Mouse (Mus musculus): ENCODE data around the gene Arhgef2. TPM values are rescaled to one million over a fixed set of nuclear protein-coding genes. Genes with fewer than 3 reads are reported as not detected.
"Not testable (repeated sequence)": the region's sequence is repeated elsewhere in the genome, so short reads cannot be mapped to it uniquely, and the experiment has no call there.

Gene Arhgef2
- total RNA-seq, 2 experiments from 2014 or later, result 239 to 266 TPM

- Histone ChIP-seq H3K4me3 (no peak overlapping the region), H3K27ac (no peak overlapping the region)
- DNase-seq (ENCODE audit: extremely low spot score in 1 of 2, low spot score in 2 of 2), result no peak
- intact Hi-C loops (cut with DNase I), result no loop called here
- TF ChIP-seq CTCF (IDR thresholded peaks at IDR 0.05), result no peak
Measured at GRCm38 (mm10) chr3:88571856-88572255, 33.9 kb upstream of the Arhgef2 start.

- no peak overlapping the region for H3K4me3 ChIP-seq
- H3K27ac ChIP-seq, result no peak overlapping the region
- intact Hi-C loops (cut with DNase I), result no loop called here
- TF ChIP-seq CTCF (IDR thresholded peaks at IDR 0.05), result no peak
- no peak for DNase-seq (ENCODE audit: extremely low spot score in 1 of 2, low spot score in 2 of 2)
Measured at GRCm38 (mm10) chr3:88572835-88573234, 32.9 kb upstream of the Arhgef2 start.

DNA sequence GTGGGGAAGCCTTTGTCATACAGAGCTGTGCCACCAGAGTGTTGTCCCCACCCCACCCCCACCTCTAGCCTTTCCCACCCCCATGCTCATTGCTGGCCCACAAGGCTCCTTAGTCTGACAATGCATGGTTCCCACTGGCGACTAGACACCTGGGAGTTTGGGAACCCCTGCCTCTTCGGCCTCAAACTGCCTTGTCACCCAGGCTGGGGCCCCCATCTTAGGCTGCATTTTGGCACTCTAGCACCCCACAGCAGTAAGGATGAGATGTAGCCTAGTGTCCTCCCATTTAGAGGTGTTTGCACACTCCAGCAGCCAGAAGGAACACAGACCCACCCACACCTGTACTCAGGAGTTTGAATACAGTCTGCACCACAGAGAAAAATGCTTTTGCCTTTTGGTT is 32.0 kb upstream of the Arhgef2 start:
- Histone ChIP-seq H3K27ac (no peak overlapping the region), H3K4me3 (no peak overlapping the region)
- no peak for DNase-seq (ENCODE audit: extremely low spot score in 1 of 2, low spot score in 2 of 2)
- no peak for TF ChIP-seq CTCF (IDR thresholded peaks at IDR 0.05)
- intact Hi-C loops (cut with DNase I), result no loop called here

GRCm38 (mm10) chr3:88575540-88575939 is 30.2 kb upstream of the Arhgef2 start, which contains the start of gene Ssr2:
Ssr2 (plus strand) TSS chr3:88575876.
- Histone ChIP-seq H3K27ac (no peak within 1 kb of the TSS), H3K4me3 (no peak within 1 kb of the TSS)
- no peak for TF ChIP-seq CTCF (IDR thresholded peaks at IDR 0.05)
- no peak for DNase-seq (ENCODE audit: extremely low spot score in 1 of 2, low spot score in 2 of 2)
- intact Hi-C loops (cut with DNase I), result no loop called here

DNA sequence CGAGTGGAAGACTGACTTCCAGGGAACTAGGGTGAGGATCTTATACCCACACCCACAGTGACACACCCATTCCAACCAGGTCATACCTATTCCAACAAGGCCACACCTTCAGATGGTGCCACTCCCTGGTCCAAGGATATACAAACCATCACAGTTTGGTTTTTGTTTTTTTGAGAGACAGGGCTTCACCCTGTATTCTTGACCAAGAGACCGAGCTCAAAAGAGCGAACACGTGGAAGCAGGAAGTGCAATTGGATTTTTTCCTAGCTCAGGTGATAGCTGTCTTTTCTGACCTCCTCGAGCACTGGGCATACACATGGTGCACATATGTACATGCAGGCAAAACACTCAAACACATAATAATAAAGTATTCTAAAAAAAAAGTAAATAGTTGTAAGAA is 27.9 kb upstream of the Arhgef2 start:
- H3K4me3 ChIP-seq; intact Hi-C loops (cut with DNase I); DNase-seq (ENCODE audit: extremely low spot score in 1 of 2, low spot score in 2 of 2); H3K27ac ChIP-seq: not testable (repeated sequence)

DNA sequence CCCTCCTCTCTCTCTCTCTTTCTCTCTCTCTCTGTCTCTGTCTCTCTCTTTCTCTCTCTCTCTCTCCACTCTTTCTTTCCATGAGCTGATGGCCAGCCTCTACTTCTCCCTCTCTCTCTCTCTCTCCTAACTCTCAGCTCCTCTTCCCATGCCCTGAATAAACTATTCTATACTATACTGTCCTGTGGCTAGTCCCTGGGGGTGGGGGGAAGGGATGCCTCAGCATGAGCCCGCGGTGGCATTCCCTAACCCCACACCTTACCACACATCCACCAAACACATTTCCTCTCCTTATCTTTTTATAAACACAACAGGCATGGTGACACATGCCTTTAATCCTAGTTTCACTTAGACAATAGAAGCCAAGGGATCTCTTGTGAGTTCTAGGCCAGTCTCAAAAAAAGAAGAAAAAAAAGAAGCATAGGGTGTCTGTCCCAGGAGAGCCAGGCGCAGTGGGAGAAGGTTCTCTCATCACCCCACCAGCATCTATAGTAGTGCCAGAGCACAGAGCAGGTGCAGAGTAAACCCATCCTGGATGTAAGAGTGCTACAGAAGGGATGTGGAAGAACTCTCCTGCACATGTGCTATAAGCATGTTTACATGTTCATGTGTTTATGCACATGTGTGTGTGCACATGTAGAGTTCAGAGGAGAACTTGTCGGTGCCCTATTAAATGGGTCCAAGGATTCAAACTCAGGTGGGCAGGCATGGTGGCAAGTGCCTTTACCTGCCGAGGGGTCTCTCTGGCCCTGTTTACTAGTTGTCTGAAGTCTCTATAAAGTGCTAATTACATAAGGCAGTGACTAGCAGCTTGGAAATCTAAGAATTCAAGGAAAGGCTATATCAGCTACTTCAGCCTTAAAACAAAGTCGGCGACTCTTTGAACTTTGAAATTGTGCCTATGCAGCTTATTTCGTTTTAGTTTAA is 27.0 kb upstream of the Arhgef2 start:
- H3K27ac ChIP-seq, result peak overlapping the region; percentile 75; the same call in 1 of the 2 replicates
- intact Hi-C loops (cut with DNase I), result no loop called here
- peak overlapping the region; percentile 92 for H3K4me3 ChIP-seq
- DNase-seq (ENCODE audit: extremely low spot score in 1 of 2, low spot score in 2 of 2), result no peak
- TF ChIP-seq CTCF (IDR thresholded peaks at IDR 0.05), result no peak

DNA sequence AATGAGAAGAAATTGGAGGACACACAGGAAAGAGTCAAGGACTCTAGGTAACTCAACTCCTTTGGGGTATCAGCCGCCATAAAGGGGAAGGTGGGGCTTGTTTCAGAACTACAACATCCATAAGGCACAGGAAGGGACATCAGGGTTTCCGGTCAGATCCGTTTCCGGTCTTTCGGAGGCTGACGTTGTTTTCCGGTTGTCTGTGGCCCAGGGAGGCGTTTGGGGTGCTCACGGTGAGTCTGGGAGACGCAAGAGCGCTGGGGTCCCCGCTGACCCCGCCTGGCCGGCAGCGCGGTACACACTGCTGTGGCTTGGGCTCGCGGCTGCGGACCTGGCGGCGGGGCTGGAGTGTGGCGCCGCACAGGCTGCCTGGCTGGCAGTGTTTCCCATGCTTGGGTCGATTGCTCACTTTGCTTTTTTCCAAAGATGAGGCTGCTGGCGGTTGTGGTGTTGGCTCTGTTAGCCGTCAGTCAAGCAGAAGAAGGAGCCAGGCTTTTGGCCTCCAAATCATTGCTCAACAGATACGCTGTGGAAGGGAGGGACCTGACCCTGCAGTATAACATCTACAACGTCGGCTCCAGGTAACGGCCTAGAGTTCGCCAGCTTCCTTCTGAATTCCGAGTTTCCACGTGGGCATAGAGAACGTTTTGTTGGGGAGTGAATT is 26.2 kb upstream of the Arhgef2 start:
- Histone ChIP-seq H3K4me3 (peak overlapping the region; percentile 92), H3K27ac (peak overlapping the region; percentile 75)
- intact Hi-C loops (cut with DNase I), result no loop called here
- DNase-seq (ENCODE audit: extremely low spot score in 1 of 2, low spot score in 2 of 2), result peak; percentile 73 to 77
- TF ChIP-seq CTCF (IDR thresholded peaks at IDR 0.05), result no peak

DNA sequence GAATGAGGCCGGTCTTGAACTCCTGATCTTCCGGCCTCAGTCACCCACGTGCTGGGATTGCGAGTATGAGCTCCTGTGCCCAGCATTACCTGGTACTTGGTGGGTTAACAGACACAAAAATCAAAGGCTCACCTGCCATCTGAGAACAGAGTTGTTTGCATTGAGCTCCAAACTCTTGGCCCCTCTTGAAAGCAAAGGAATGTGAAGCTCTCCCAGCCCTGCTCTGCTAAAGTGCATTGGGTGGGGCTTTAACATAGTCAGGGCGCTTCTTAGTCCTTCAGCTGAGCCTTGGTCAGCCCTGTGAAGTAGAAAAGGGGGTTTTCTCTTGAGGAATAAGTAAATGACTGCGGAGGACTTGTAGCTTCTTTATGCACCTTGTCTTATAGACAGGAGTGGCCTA is 20.0 kb upstream of the Arhgef2 start:
- DNase-seq (ENCODE audit: extremely low spot score in 1 of 2, low spot score in 2 of 2), result no peak
- no peak for TF ChIP-seq CTCF (IDR thresholded peaks at IDR 0.05)
- Histone ChIP-seq H3K4me3 (no peak overlapping the region), H3K27ac (no peak overlapping the region)
- intact Hi-C loops (cut with DNase I), result no loop called here

GRCm38 (mm10) chr3:88586640-88587039 is 19.1 kb upstream of the Arhgef2 start:
- H3K27ac ChIP-seq, result no peak overlapping the region
- H3K4me3 ChIP-seq, result no peak overlapping the region
- intact Hi-C loops (cut with DNase I), result no loop called here
- DNase-seq (ENCODE audit: extremely low spot score in 1 of 2, low spot score in 2 of 2), result no peak
- TF ChIP-seq CTCF (IDR thresholded peaks at IDR 0.05), result no peak

DNA sequence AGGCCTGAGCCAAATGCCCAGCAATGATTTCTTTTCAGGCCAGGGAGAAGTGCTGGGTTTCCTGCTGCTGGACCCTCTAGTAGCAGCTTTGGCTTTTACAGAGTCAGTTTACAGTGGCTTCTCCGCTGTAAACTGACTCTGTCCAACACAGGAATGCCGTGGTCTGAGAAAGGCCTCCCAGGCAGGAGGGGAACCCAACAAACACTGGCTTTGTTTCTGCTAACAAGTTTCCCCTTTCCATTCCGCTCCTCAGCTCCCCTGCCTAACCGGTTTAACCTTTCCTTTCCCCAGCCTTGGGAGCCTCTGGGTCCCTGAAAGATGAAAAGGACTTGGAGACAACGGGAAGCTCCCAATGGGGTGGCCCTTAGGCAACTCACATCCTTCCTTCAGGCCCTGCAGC is 15.5 kb upstream of the Arhgef2 start:
- TF ChIP-seq CTCF (IDR thresholded peaks at IDR 0.05), result no peak
- H3K4me3 ChIP-seq, result no peak overlapping the region
- no peak for DNase-seq (ENCODE audit: extremely low spot score in 1 of 2, low spot score in 2 of 2)
- intact Hi-C loops (cut with DNase I), result loop anchor here (5.0 kb wide), 1 partner anchor 147 kb away; no protein-coding TSS in a partner anchor
- no peak overlapping the region for H3K27ac ChIP-seq

DNA sequence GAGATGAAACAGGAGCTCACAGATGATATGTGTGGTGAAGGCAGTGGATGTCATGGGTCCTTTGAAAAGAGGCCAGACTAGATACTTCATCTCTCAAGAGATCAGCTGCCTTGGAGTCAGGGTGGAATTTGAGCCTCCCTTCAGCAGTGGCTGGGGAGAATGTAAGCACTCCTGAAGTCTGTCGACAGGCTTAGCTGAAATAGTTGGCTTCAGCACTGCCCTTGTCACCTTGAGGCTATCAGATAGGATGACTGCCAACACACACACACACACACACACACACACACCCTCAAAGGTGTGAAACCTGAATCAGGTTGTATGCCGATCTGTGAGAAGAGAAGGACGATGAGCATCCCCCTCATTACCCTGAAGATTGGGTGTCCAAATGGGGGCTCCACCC is 14.7 kb upstream of the Arhgef2 start:
- Histone ChIP-seq H3K4me3 (no peak overlapping the region), H3K27ac (no peak overlapping the region)
- no peak for DNase-seq (ENCODE audit: extremely low spot score in 1 of 2, low spot score in 2 of 2)
- no peak for TF ChIP-seq CTCF (IDR thresholded peaks at IDR 0.05)
- intact Hi-C loops (cut with DNase I), result loop anchor here (5.0 kb wide), 1 partner anchor 146 kb away; no protein-coding TSS in a partner anchor

Measured in left cerebral cortex, adult 2 months (tissue).